Mouse (Mus musculus): ENCODE data around the gene Lmf1. TPM values are rescaled to one million over a fixed set of nuclear protein-coding genes. Genes with fewer than 3 reads are reported as not detected.

Gene Lmf1
- polyA plus RNA-seq, 1 experiment from 2014 or later, result 16.3 TPM

DNA sequence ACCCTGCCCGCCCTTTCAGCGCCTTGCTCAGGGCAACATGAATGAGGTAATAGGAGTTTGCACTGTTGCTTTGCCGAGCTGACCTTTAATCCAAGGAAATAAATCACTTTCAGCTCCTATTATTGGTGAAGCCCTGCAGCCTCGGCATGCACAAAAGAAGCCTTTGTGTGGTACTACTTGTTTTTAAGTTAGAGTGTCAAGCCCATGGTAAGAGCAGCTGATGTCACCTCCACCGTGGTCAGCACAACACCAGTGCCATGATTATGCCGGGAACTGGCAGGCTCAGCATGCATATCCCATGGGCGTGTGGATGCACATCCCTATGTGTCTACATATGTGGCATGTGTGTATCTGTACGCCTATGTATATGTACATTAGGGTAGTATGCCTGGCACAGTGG is 56.5 kb downstream of the Lmf1 start:
- ATAC-seq (ENCODE audit: low FRiP score, low TSS enrichment), result no peak

GRCm38 (mm10) chr17:25635806-25636205 is 56.9 kb downstream of the Lmf1 start:
- no peaks in the 10 kb centered on the region; the same call in 1 of the 2 replicates for H3K36me3 ChIP-seq (ENCODE audit: control insufficient read depth, insufficient read depth, low read length)
- H3K9ac ChIP-seq (ENCODE audit: low read length), result no peak overlapping the region
- no peaks in the 10 kb centered on the region for H3K9me3 ChIP-seq (ENCODE audit: control insufficient read depth, low read length)
- no peak for TF ChIP-seq EP300 (optimal IDR thresholded peaks at IDR 0.05)
- no peak for DNase-seq (ENCODE audit: low spot score)
- 88% methylated on average over 5 of the region's 5 CpGs for WGBS
- no peak for ATAC-seq (ENCODE audit: low FRiP score, low TSS enrichment)
- no peak overlapping the region for H3K27ac ChIP-seq (replicated peaks)
- H3K4me1 ChIP-seq (replicated peaks; ENCODE audit: control insufficient read depth, insufficient read depth), result no peaks in the 10 kb centered on the region
- H3K4me3 ChIP-seq (ENCODE audit: low read depth, low read length), result no peak overlapping the region
- H3K27me3 ChIP-seq (ENCODE audit: control insufficient read depth, insufficient read depth, low read length), result no peaks in the 10 kb centered on the region
- H3K4me2 ChIP-seq (replicated peaks; ENCODE audit: low read depth), result no peak overlapping the region

More for the DNA sequence above, 56.5 kb downstream of the Lmf1 start:
- no peak overlapping the region for H3K27ac ChIP-seq (replicated peaks)
- H3K36me3 ChIP-seq (ENCODE audit: control insufficient read depth, insufficient read depth, low read length), result no peaks in the 10 kb centered on the region; the same call in 1 of the 2 replicates
- no peaks in the 10 kb centered on the region for H3K9me3 ChIP-seq (ENCODE audit: control insufficient read depth, low read length)
- WGBS, result 51% methylated on average over 8 of the region's 8 CpGs
- H3K4me2 ChIP-seq (replicated peaks; ENCODE audit: low read depth), result no peak overlapping the region
- no peaks in the 10 kb centered on the region for H3K4me1 ChIP-seq (replicated peaks; ENCODE audit: control insufficient read depth, insufficient read depth)
- no peak overlapping the region for H3K4me3 ChIP-seq (ENCODE audit: low read depth, low read length)
- no peak for TF ChIP-seq CTCF (IDR thresholded peaks at IDR 0.05; ENCODE audit: low read depth)
- no peak for TF ChIP-seq EP300 (optimal IDR thresholded peaks at IDR 0.05)
- H3K9ac ChIP-seq (ENCODE audit: low read length), result no peak overlapping the region
- no peaks in the 10 kb centered on the region for H3K27me3 ChIP-seq (ENCODE audit: control insufficient read depth, insufficient read depth, low read length)
- no peak for DNase-seq (ENCODE audit: low spot score)

- no peak for TF ChIP-seq CTCF (IDR thresholded peaks at IDR 0.05; ENCODE audit: low read depth)
- H3K4me3 ChIP-seq (ENCODE audit: low read depth, low read length), result no peak overlapping the region
- no peak overlapping the region for H3K9ac ChIP-seq (ENCODE audit: low read length)
- H3K4me1 ChIP-seq (replicated peaks; ENCODE audit: control insufficient read depth, insufficient read depth), result no peaks in the 10 kb centered on the region
- 90% methylated on average over 7 of the region's 7 CpGs for WGBS
- H3K36me3 ChIP-seq (ENCODE audit: control insufficient read depth, insufficient read depth, low read length), result no peaks in the 10 kb centered on the region; the same call in 1 of the 2 replicates
- no peaks in the 10 kb centered on the region for H3K27me3 ChIP-seq (ENCODE audit: control insufficient read depth, insufficient read depth, low read length)
- H3K4me2 ChIP-seq (replicated peaks; ENCODE audit: low read depth), result no peak overlapping the region
- H3K9me3 ChIP-seq (ENCODE audit: control insufficient read depth, low read length), result no peaks in the 10 kb centered on the region
- no peak for ATAC-seq (ENCODE audit: low FRiP score, low TSS enrichment)
- H3K27ac ChIP-seq (replicated peaks), result no peak overlapping the region
- no peak for DNase-seq (ENCODE audit: low spot score)
These were observed 59.1 kb downstream of the Lmf1 start for GRCm38 (mm10) chr17:25637986-25638385.

GRCm38 (mm10) chr17:25638442-25638841 is 59.6 kb downstream of the Lmf1 start:
- TF ChIP-seq CTCF (IDR thresholded peaks at IDR 0.05; ENCODE audit: low read depth) (no peak), EP300 (optimal IDR thresholded peaks at IDR 0.05) (no peak)
- 86% methylated on average over 4 of the region's 4 CpGs for WGBS
- Histone ChIP-seq H3K9ac (ENCODE audit: low read length) (no peak overlapping the region), H3K4me2 (replicated peaks; ENCODE audit: low read depth) (no peak overlapping the region), H3K9me3 (ENCODE audit: control insufficient read depth, low read length) (no peaks in the 10 kb centered on the region), H3K4me1 (replicated peaks; ENCODE audit: control insufficient read depth, insufficient read depth) (no peaks in the 10 kb centered on the region), H3K27me3 (ENCODE audit: control insufficient read depth, insufficient read depth, low read length) (no peaks in the 10 kb centered on the region), H3K4me3 (ENCODE audit: low read depth, low read length) (no peak overlapping the region), H3K36me3 (ENCODE audit: control insufficient read depth, insufficient read depth, low read length) (no peaks in the 10 kb centered on the region; the same call in 1 of the 2 replicates), H3K27ac (replicated peaks) (no peak overlapping the region)
- DNase-seq (ENCODE audit: low spot score), result no peak
- no peak for ATAC-seq (ENCODE audit: low FRiP score, low TSS enrichment)

DNA sequence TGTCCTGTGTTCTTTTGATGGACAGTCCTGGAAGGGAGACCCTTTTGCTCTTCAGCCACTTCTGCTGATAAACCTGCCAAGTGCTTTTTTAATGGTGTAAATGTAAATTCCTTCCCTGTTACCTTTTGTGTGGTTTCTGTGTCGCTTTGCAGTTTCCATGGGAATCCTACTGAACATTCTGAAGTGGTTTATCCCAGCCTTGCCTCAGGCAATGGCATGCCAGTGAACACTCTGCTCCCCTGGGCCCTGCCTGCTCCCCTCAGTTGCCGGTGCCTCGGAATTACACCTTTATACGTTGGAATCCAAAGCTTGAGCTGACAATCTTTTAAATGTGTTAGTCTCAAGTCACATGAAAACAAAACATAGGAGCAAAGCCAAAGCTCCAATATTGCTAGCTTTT is 62.1 kb downstream of the Lmf1 start:
- H3K27ac ChIP-seq (replicated peaks), result no peak overlapping the region
- no peaks in the 10 kb centered on the region for H3K4me1 ChIP-seq (replicated peaks; ENCODE audit: control insufficient read depth, insufficient read depth)
- TF ChIP-seq CTCF (IDR thresholded peaks at IDR 0.05; ENCODE audit: low read depth), result no peak
- TF ChIP-seq EP300 (optimal IDR thresholded peaks at IDR 0.05), result no peak
- ATAC-seq (ENCODE audit: low FRiP score, low TSS enrichment), result no peak
- 63% methylated on average over 4 of the region's 4 CpGs for WGBS
- no peak overlapping the region for H3K4me2 ChIP-seq (replicated peaks; ENCODE audit: low read depth)
- H3K9ac ChIP-seq (ENCODE audit: low read length), result no peak overlapping the region
- no peaks in the 10 kb centered on the region; the same call in 1 of the 2 replicates for H3K36me3 ChIP-seq (ENCODE audit: control insufficient read depth, insufficient read depth, low read length)
- H3K27me3 ChIP-seq (ENCODE audit: control insufficient read depth, insufficient read depth, low read length), result no peaks in the 10 kb centered on the region
- H3K4me3 ChIP-seq (ENCODE audit: low read depth, low read length), result no peak overlapping the region
- H3K9me3 ChIP-seq (ENCODE audit: control insufficient read depth, low read length), result no peaks in the 10 kb centered on the region
- no peak for DNase-seq (ENCODE audit: low spot score)

DNA sequence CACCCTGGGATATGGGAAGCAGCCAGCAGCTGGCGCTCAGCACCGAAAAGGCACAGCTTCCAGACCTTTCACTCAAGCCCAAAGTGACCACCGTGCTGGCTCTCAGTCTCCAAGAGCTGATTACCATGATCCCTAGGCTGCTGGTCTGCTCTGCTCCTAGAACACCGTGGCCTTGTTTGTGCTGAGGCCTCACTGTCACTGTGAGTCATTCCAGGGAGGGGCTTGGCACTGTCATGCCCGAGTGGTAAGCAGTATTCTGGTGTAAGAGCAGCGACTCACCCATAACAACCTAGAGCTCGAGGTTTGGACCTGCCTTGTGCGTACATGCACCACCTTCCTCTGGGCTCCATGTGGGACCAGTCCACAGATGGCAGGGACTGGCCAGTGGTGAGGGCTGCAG is 63.1 kb downstream of the Lmf1 start:
- no peak overlapping the region for H3K9ac ChIP-seq (ENCODE audit: low read length)
- WGBS, result 53% methylated on average over 8 of the region's 8 CpGs
- H3K4me1 ChIP-seq (replicated peaks; ENCODE audit: control insufficient read depth, insufficient read depth), result no peaks in the 10 kb centered on the region
- no peaks in the 10 kb centered on the region for H3K9me3 ChIP-seq (ENCODE audit: control insufficient read depth, low read length)
- H3K4me2 ChIP-seq (replicated peaks; ENCODE audit: low read depth), result no peak overlapping the region
- TF ChIP-seq CTCF (IDR thresholded peaks at IDR 0.05; ENCODE audit: low read depth) (no peak; the same call in 1 of the 2 replicates), EP300 (optimal IDR thresholded peaks at IDR 0.05) (no peak)
- ATAC-seq (ENCODE audit: low FRiP score, low TSS enrichment) (peak; percentile 33; the same call in 1 of the 2 replicates), DNase-seq (ENCODE audit: low spot score) (no peak)
- H3K4me3 ChIP-seq (ENCODE audit: low read depth, low read length), result no peak overlapping the region
- no peaks in the 10 kb centered on the region for H3K27me3 ChIP-seq (ENCODE audit: control insufficient read depth, insufficient read depth, low read length)
- H3K36me3 ChIP-seq (ENCODE audit: control insufficient read depth, insufficient read depth, low read length), result no peaks in the 10 kb centered on the region; the same call in 1 of the 2 replicates
- no peak overlapping the region for H3K27ac ChIP-seq (replicated peaks)

Measured in stomach, postnatal 0 days (tissue).